Mouse (Mus musculus): ENCODE measurements around the gene Gvin1.
"Not testable (repeated sequence)": the region's sequence is repeated elsewhere in the genome, so short reads cannot be mapped to it uniquely, and the experiment has no call there.

DNA sequence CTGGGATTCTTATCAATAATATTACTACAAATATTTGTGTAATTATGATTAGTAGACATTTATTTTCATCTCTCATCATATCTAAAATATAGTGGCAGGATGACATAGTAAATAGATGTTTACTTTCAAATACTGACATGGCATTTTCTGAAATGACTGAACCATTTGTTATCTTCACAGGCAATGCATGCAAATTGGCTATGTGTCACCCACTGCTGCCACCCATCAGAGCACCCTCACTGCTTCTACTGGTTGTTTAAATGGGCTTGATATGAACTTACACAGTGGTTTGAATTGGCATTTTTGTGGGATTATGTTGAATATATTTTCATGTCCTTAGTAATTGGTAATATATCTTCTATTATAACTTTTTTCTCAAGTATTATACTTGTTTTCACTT, 784 bp upstream of the Gvin1 start:
- TF ChIP-seq POLR2A (IDR thresholded peaks at IDR 0.05; ENCODE audit: insufficient read depth, low read length); CTCF (IDR thresholded peaks at IDR 0.05; ENCODE audit: low read depth, low read length); EP300 (IDR thresholded peaks at IDR 0.05; ENCODE audit: insufficient read depth, low read depth, low read length): not testable (repeated sequence)
